Mouse (Mus musculus) G1E (cell line): Measurements from ENCODE around the gene Fzr1. TPM values are rescaled to one million over a fixed set of nuclear protein-coding genes. Genes with fewer than 3 reads are reported as not detected.

Source experiments
- ATAC-seq: 2 replicates; pipeline ENCODE4 v1.8.0; 2016; ENCODE audit warnings: mild to moderate bottlenecking; ENCODE audit not compliant: insufficient number of reproducible peaks, poor library complexity, low FRiP score, severe bottlenecking; ENCODE audit errors: extremely low read depth
- DNase-seq: peaks from one replicate; pipeline ENCODE4 v3.0.0; 2012; ENCODE audit warnings: low spot score
- H3K27me3 ChIP-seq: 2 replicates; pipeline ENCODE4 v1.6.1; 2012; ENCODE audit warnings: mild to moderate bottlenecking, low read length, inconsistent platforms; ENCODE audit not compliant: insufficient read depth
- H3K36me3 ChIP-seq: replicated peaks from 2 replicates; pipeline ENCODE3; 2012; ENCODE audit warnings: mild to moderate bottlenecking, inconsistent platforms
- H3K4me1 ChIP-seq: 2 replicates; pipeline ENCODE4 v1.6.1; 2012; ENCODE audit warnings: low read depth, low read length, inconsistent platforms, mixed read lengths; ENCODE audit not compliant: insufficient read depth
- H3K4me3 ChIP-seq: 2 replicates; pipeline ENCODE4 v1.5.1; 2012; ENCODE audit warnings: low read depth, mild to moderate bottlenecking, inconsistent platforms, low read length, moderate library complexity, mixed read lengths
- H3K9me3 ChIP-seq: replicated peaks from 2 replicates; pipeline ENCODE4 v1.6.1; 2012; ENCODE audit warnings: inconsistent platforms
- CTCF ChIP-seq: IDR thresholded peaks from 2 replicates; pipeline ENCODE4 v1.5.1; 2012; ENCODE audit warnings: low read depth, low read length, inconsistent platforms, mixed read lengths
- GATA1 ChIP-seq: IDR thresholded peaks from 2 replicates; pipeline ENCODE4 v1.6.1; 2012; ENCODE audit warnings: borderline replicate concordance, low read length, inconsistent platforms, mixed read lengths
- GATA2 ChIP-seq: IDR thresholded peaks from 2 replicates; pipeline ENCODE4 v1.6.1; 2012; ENCODE audit warnings: low read depth, low read length, inconsistent platforms, borderline replicate concordance
- POLR2AphosphoS5 ChIP-seq: IDR thresholded peaks from 2 replicates; pipeline ENCODE4 v1.6.1; 2012; ENCODE audit warnings: low read depth, low read length, inconsistent platforms; ENCODE audit not compliant: insufficient replicate concordance
- TAL1 ChIP-seq: conservative IDR thresholded peaks from 2 replicates; pipeline ENCODE4 v1.6.1; 2012; ENCODE audit warnings: low read depth, low read length, inconsistent platforms, mixed read lengths
- polyA plus RNA-seq: library from polyadenylated mRNA; stranded (reverse); fragments of >175 nt; gene quantifications from 2 replicates; pipeline ENCODE4 v1.2.3, GENCODE M21; 2012
- total RNA-seq, 2 experiments: library from RNA; stranded (forward) in 1 of 2; stranded (reverse) in 1 of 2; fragments of 200-1000 nt in 1 of 2; fragments of >200 nt in 1 of 2; fragmentation: Nextera tagmentation in 1 of 2; gene quantifications; 2 replicates each; pipeline ENCODE4 v1.2.3; 2014 to 2017

The Fzr1 gene
- total and polyA plus RNA-seq, 3 experiments: 15.8 to 96.2 (median 65.2) TPM

GRCm38 (mm10) chr10:81364666-81365065, 13.7 kb downstream of the Fzr1 start:
- peak overlapping the region; percentile 24; the same call in 1 of the 2 replicates for H3K4me3 ChIP-seq
- TF ChIP-seq POLR2AphosphoS5 (0 out of 2 replicates have a peak, but pooled peaks have one; percentile 17), GATA2 (no peak), CTCF (no peak)
- H3K27me3 ChIP-seq: no peaks in the 10 kb centered on the region
- no peaks in the 10 kb centered on the region for H3K9me3 ChIP-seq
- DNase-seq (no peak), ATAC-seq (no peak)
- H3K4me1 ChIP-seq: peaks cover 92% of the 10 kb centered on the region
- H3K36me3 ChIP-seq: peaks cover 100% of the 10 kb centered on the region

GRCm38 (mm10) chr10:81363436-81364346, 14.6 kb downstream of the Fzr1 start:
- no peak for DNase-seq
- no peak for TF ChIP-seq TAL1
- no peak for TF ChIP-seq GATA2
- no peak for TF ChIP-seq GATA1
- TF ChIP-seq CTCF: no peak
- no peak for TF ChIP-seq POLR2AphosphoS5
- H3K4me3 ChIP-seq: peak overlapping the region; percentile 34; the same call in 1 of the 2 replicates
- H3K9me3 ChIP-seq: no peaks in the 10 kb centered on the region
- ATAC-seq: no peak
- H3K4me1 ChIP-seq: peaks cover 96% of the 10 kb centered on the region
- no peaks in the 10 kb centered on the region for H3K27me3 ChIP-seq
- H3K36me3 ChIP-seq: peaks cover 99% of the 10 kb centered on the region

GRCm38 (mm10) chr10:81362336-81362949, 15.9 kb downstream of the Fzr1 start:
- DNase-seq (no peak), ATAC-seq (no peak)
- Histone ChIP-seq H3K4me3 (peak overlapping the region; percentile 64; the same call in 1 of the 2 replicates), H3K36me3 (peaks cover 89% of the 10 kb centered on the region), H3K27me3 (no peaks in the 10 kb centered on the region), H3K9me3 (no peaks in the 10 kb centered on the region), H3K4me1 (peaks cover 96% of the 10 kb centered on the region)
- TF ChIP-seq GATA1 (no peak), CTCF (no peak), TAL1 (no peak), GATA2 (no peak), POLR2AphosphoS5 (no peak)

- H3K4me3 ChIP-seq: peak overlapping the region; percentile 66; the same call in 1 of the 2 replicates
- H3K9me3 ChIP-seq: no peaks in the 10 kb centered on the region
- H3K36me3 ChIP-seq: peaks cover 72% of the 10 kb centered on the region
- ATAC-seq (peak; percentile 47), DNase-seq (peak; percentile 47)
- H3K4me1 ChIP-seq: peaks cover 93% of the 10 kb centered on the region
- no peak for TF ChIP-seq GATA2
- no peaks in the 10 kb centered on the region for H3K27me3 ChIP-seq
Observed at GRCm38 (mm10) chr10:81360721-81361120, 17.6 kb downstream of the Fzr1 start.

- TF ChIP-seq POLR2AphosphoS5: no peak
- no peak for TF ChIP-seq GATA2
- TF ChIP-seq CTCF: no peak
- no peak for TF ChIP-seq TAL1
- no peak for TF ChIP-seq GATA1
- Histone ChIP-seq H3K4me1 (peaks cover 91% of the 10 kb centered on the region), H3K27me3 (no peaks in the 10 kb centered on the region), H3K9me3 (no peaks in the 10 kb centered on the region), H3K4me3 (peak overlapping the region; percentile 88), H3K36me3 (peaks cover 53% of the 10 kb centered on the region)
- peak; percentile 4; the same call in 1 of the 2 replicates for ATAC-seq
- peak; percentile 43 for DNase-seq
Observed at GRCm38 (mm10) chr10:81358841-81359240, 19.5 kb downstream of the Fzr1 start.

GRCm38 (mm10) chr10:81358209-81358608, 20.1 kb downstream of the Fzr1 start:
- Histone ChIP-seq H3K36me3 (peaks cover 47% of the 10 kb centered on the region), H3K27me3 (no peaks in the 10 kb centered on the region), H3K4me3 (peak overlapping the region; percentile 88), H3K9me3 (no peaks in the 10 kb centered on the region), H3K4me1 (peaks cover 85% of the 10 kb centered on the region)
- DNase-seq: peak; percentile 41
- no peak for ATAC-seq
- TF ChIP-seq GATA2 (no peak), GATA1 (no peak), POLR2AphosphoS5 (no peak), TAL1 (no peak), CTCF (no peak)
